Mouse (Mus musculus) retina, adult 2 months (tissue): ENCODE data around the gene Pik3r5.

ENCODE experiments used
- DNase-seq: peaks from one replicate; pipeline ENCODE4 v3.0.0-alpha.2; 2012; ENCODE audit warnings: low read depth, low spot score

The Pik3r5 gene

GRCm38 (mm10) chr11:68448356-68448755, 16.4 kb downstream of the Pik3r5 start:
- no peak for DNase-seq

GRCm38 (mm10) chr11:68451282-68451735, 19.4 kb downstream of the Pik3r5 start:
- no peak for DNase-seq

GRCm38 (mm10) chr11:68451747-68452405, 20.0 kb downstream of the Pik3r5 start:
- DNase-seq = no peak

GRCm38 (mm10) chr11:68452740-68453139, 20.8 kb downstream of the Pik3r5 start:
- DNase-seq = no peak

- no peak for DNase-seq
Observed at GRCm38 (mm10) chr11:68453301-68453700, 21.4 kb downstream of the Pik3r5 start.

- DNase-seq = no peak
Observed at GRCm38 (mm10) chr11:68458086-68458485, 26.2 kb downstream of the Pik3r5 start.

- DNase-seq = no peak
Observed at GRCm38 (mm10) chr11:68459021-68459420, 27.1 kb downstream of the Pik3r5 start.

GRCm38 (mm10) chr11:68459486-68459885, 27.6 kb downstream of the Pik3r5 start:
- DNase-seq = no peak

- DNase-seq = no peak
Observed at GRCm38 (mm10) chr11:68462716-68463115, 30.8 kb downstream of the Pik3r5 start.

GRCm38 (mm10) chr11:68464260-68464659, 32.3 kb downstream of the Pik3r5 start:
- no peak for DNase-seq

- DNase-seq = no peak
Observed at GRCm38 (mm10) chr11:68465090-68465489, 33.2 kb downstream of the Pik3r5 start.

- no peak for DNase-seq
Observed at GRCm38 (mm10) chr11:68467441-68467840, 35.5 kb downstream of the Pik3r5 start.

- no peak for DNase-seq
Observed at GRCm38 (mm10) chr11:68467962-68468612, 36.2 kb downstream of the Pik3r5 start.

- no peak for DNase-seq
Observed at GRCm38 (mm10) chr11:68468886-68469285, 37.0 kb downstream of the Pik3r5 start.

GRCm38 (mm10) chr11:68472162-68472849, 40.4 kb downstream of the Pik3r5 start:
- no peak for DNase-seq

GRCm38 (mm10) chr11:68474600-68474999, 42.7 kb downstream of the Pik3r5 start:
- no peak for DNase-seq

- no peak for DNase-seq
Observed at GRCm38 (mm10) chr11:68475676-68476075, 43.8 kb downstream of the Pik3r5 start.

- no peak for DNase-seq
Observed at GRCm38 (mm10) chr11:68477661-68478060, 45.7 kb downstream of the Pik3r5 start.

- no peak for DNase-seq
Observed at GRCm38 (mm10) chr11:68478574-68478981, 46.7 kb downstream of the Pik3r5 start.

GRCm38 (mm10) chr11:68480660-68481059, 48.7 kb downstream of the Pik3r5 start:
- no peak for DNase-seq

GRCm38 (mm10) chr11:68482001-68482400, 50.1 kb downstream of the Pik3r5 start:
- DNase-seq = no peak

GRCm38 (mm10) chr11:68483213-68483612, 51.3 kb downstream of the Pik3r5 start:
- no peak for DNase-seq

GRCm38 (mm10) chr11:68484431-68484830, 52.5 kb downstream of the Pik3r5 start:
- no peak for DNase-seq
